Mouse (Mus musculus) heart, postnatal 10 days (tissue): ENCODE data around the gene Mrps31. TPM values are rescaled to one million over a fixed set of nuclear protein-coding genes. Genes with fewer than 3 reads are reported as not detected.
A peak's percentile ranks its signal among the peaks of the same experiment; 100 is the strongest.

Experiments
- DNase-seq, 2 experiments: peaks; one replicate each; pipeline ENCODE4 v3.0.0; 2021
- intact Hi-C: fragments of 180-260 bp; cut with DNase I; formaldehyde crosslinking; loops from one replicate; pipeline ENCODE4 v1.15.1; 2025
- total RNA-seq, 2 experiments: library from RNA; stranded (reverse); gene quantifications; 2 replicates each; pipeline ENCODE4 v1.2.3; 2021

Mrps31 gene
- total RNA-seq = 10 to 100 TPM; 53.9 to 54.4 TPM

- intact Hi-C loops = no loop called here
Measured at GRCm38 (mm10) chr8:22411282-22411702, at the start of gene Mrps31. TSS of gene Mrps31 (plus strand) at chr8:22411361.

GRCm38 (mm10) chr8:22376311-22376710, 34.9 kb upstream of the Mrps31 start:
- intact Hi-C loops = loop anchor here (10.0 kb wide), 1 partner anchor 382 kb away; no protein-coding TSS in a partner anchor
- no peak for DNase-seq

More at GRCm38 (mm10) chr8:22411282-22411702, at the start of gene Mrps31:
- peak; percentile 91 to 94 for DNase-seq

- peak; percentile 61 to 71 for DNase-seq
- intact Hi-C loops = loop anchor here (1.0 to 10.0 kb wide), 2 partner anchors 185 to 382 kb away; partner anchors contain the start of gene Vps36
Measured at GRCm38 (mm10) chr8:22376903-22377302, 34.3 kb upstream of the Mrps31 start.

- intact Hi-C loops = no loop called here
- DNase-seq = no peak
Measured at GRCm38 (mm10) chr8:22380934-22381333, 30.2 kb upstream of the Mrps31 start.

- intact Hi-C loops = no loop called here
- DNase-seq = peak in 1 of 2 experiments; percentile 11
Measured at GRCm38 (mm10) chr8:22382824-22383595, 28.2 kb upstream of the Mrps31 start.

- intact Hi-C loops = no loop called here
- DNase-seq = no peak
Measured at GRCm38 (mm10) chr8:22385158-22385557, 26.0 kb upstream of the Mrps31 start.

GRCm38 (mm10) chr8:22389874-22390273, 21.3 kb upstream of the Mrps31 start:
- DNase-seq = no peak
- intact Hi-C loops = loop anchor here (10.0 kb wide), 1 partner anchor 325 kb away; the partner anchor contains the start of genes Alg11 and Atp7b

GRCm38 (mm10) chr8:22390766-22391463, 20.2 kb upstream of the Mrps31 start:
- intact Hi-C loops = loop anchor here (10.0 kb wide), 1 partner anchor 326 kb away; the partner anchor contains the start of genes Alg11 and Atp7b
- DNase-seq = no peak

- intact Hi-C loops = loop anchor here (10.0 kb wide), 1 partner anchor 330 kb away; the partner anchor contains the start of genes Alg11 and Atp7b
Measured at GRCm38 (mm10) chr8:22394471-22394870, 16.7 kb upstream of the Mrps31 start.

GRCm38 (mm10) chr8:22395256-22395655, 15.9 kb upstream of the Mrps31 start:
- intact Hi-C loops = loop anchor here (5.0 to 10.0 kb wide), 2 partner anchors 203 to 330 kb away; partner anchors contain the start of genes Alg11, Atp7b and Vps36
- DNase-seq = no peak

More at GRCm38 (mm10) chr8:22394471-22394870, 16.7 kb upstream of the Mrps31 start:
- DNase-seq = no peak

- intact Hi-C loops = loop anchor here (5.0 to 10.0 kb wide), 2 partner anchors 205 to 333 kb away; partner anchors contain the start of genes Alg11, Atp7b and Vps36
- DNase-seq = no peak
Measured at GRCm38 (mm10) chr8:22397811-22398141, 13.4 kb upstream of the Mrps31 start.

GRCm38 (mm10) chr8:22398142-22398951, 12.8 kb upstream of the Mrps31 start, which contains the start of gene Slc25a15:
TSS of gene Slc25a15 (minus strand) at chr8:22398597.
- intact Hi-C loops = loop anchor here (5.0 to 10.0 kb wide), 2 partner anchors 206 to 334 kb away; partner anchors contain the start of genes Alg11, Atp7b and Vps36
- DNase-seq = peak; percentile 93 to 95

- peak in 1 of 2 experiments; percentile 17 for DNase-seq
- intact Hi-C loops = loop anchor here (5.0 to 10.0 kb wide), 2 partner anchors 207 to 335 kb away; partner anchors contain the start of genes Alg11, Atp7b and Vps36
Measured at GRCm38 (mm10) chr8:22399285-22399880, 11.8 kb upstream of the Mrps31 start.

GRCm38 (mm10) chr8:22400593-22400992, 10.6 kb upstream of the Mrps31 start:
- DNase-seq = no peak
- intact Hi-C loops = no loop called here

- intact Hi-C loops = no loop called here
- no peak for DNase-seq
Measured at GRCm38 (mm10) chr8:22403235-22403634, 7.9 kb upstream of the Mrps31 start.

GRCm38 (mm10) chr8:22405733-22406132, 5.4 kb upstream of the Mrps31 start:
- intact Hi-C loops = no loop called here
- DNase-seq = no peak

GRCm38 (mm10) chr8:22410688-22411281, 376 bp upstream of the Mrps31 start:
- DNase-seq = no peak
- intact Hi-C loops = no loop called here

- DNase-seq = no peak
Measured at GRCm38 (mm10) chr8:22411971-22412370, 810 bp downstream of the Mrps31 start.

More at GRCm38 (mm10) chr8:22411971-22412370, 810 bp downstream of the Mrps31 start:
- intact Hi-C loops = no loop called here
